In genomic region chrX:53118631-53119030, GRCm38 (mm10) we compare ENCODE assay signal across 15 mouse cellular contexts.
A peak's percentile ranks its signal among the peaks of the same experiment; 100 is the strongest.
DNase-seq lines count a peak whose midpoint lies in the region; ATAC-seq lines count a peak whose summit lies in the region.
"Had no signal": no experiment of that assay in that cellular context is flagged by ENCODE, and none has a peak within 500 bp of the region (broad histone marks: within the 10 kb centered on the region; RNA-seq: fewer than 3 reads in every experiment).

No protein-coding gene starts in this region.

- no peak overlapping the region for H3K4me3 ChIP-seq in kidney, embryonic 16.5 days (ENCODE audit: low read length)
- H3K4me3 ChIP-seq: embryonic facial prominence, embryonic 12.5 days; hindbrain, embryonic 10.5 days; midbrain, embryonic 10.5 days had no signal

- intact Hi-C loops in heart, postnatal 25 days (cut with DNase I), result loop anchor here (10.0 kb wide), 1 partner anchor 96 kb away; no protein-coding TSS in a partner anchor

- no peaks in the 10 kb centered on the region for H3K36me3 ChIP-seq in kidney, embryonic 16.5 days (ENCODE audit: insufficient read depth, low read length)
- H3K36me3 ChIP-seq: embryonic facial prominence, embryonic 12.5 days; hindbrain, embryonic 10.5 days; midbrain, embryonic 10.5 days had no signal

- peak overlapping the region; percentile 38; the same call in 1 of the 2 replicates for H3K27ac ChIP-seq in kidney, embryonic 16.5 days (ENCODE audit: low read length)
- H3K27ac ChIP-seq: embryonic facial prominence, embryonic 12.5 days; hindbrain, embryonic 10.5 days; midbrain, embryonic 10.5 days had no signal

- H3K4me1 ChIP-seq in kidney, embryonic 16.5 days (ENCODE audit: insufficient read depth, low read length), result peaks cover 13% of the 10 kb centered on the region; the same call in 1 of the 2 replicates
- H3K4me1 ChIP-seq: embryonic facial prominence, embryonic 12.5 days; hindbrain, embryonic 10.5 days had no signal

- ATAC-seq in kidney, embryonic 16.5 days (ENCODE audit: low FRiP score, low TSS enrichment), result no peak
- ATAC-seq: liver, postnatal 0 days had no signal

- H3K9me3 ChIP-seq in kidney, embryonic 16.5 days (ENCODE audit: low read length), result no peaks in the 10 kb centered on the region
- H3K9me3 ChIP-seq: embryonic facial prominence, embryonic 12.5 days; hindbrain, embryonic 10.5 days; midbrain, embryonic 10.5 days had no signal

- DNase-seq in heart, adult 18-20 months, result peak; percentile 12 to 18
- DNase-seq in heart, postnatal 25 days (ENCODE audit: low spot score), result no peak
- DNase-seq in kidney, postnatal 10 days, result no peak
- peak; percentile 83 for DNase-seq in Muller cell, postnatal 12 days (ENCODE audit: inconsistent ontology term)
- DNase-seq in brain, adult 2 months (ENCODE audit: low read depth, low spot score), result peak; percentile 17
- no peak for DNase-seq in urinary bladder, adult 2 months (ENCODE audit: low spot score)
- DNase-seq: adrenal gland, adult 2 months; liver, postnatal 0 days; lung, postnatal 36 days; right cerebral cortex, postnatal 14 days; thymus, postnatal 25 days had no signal

- no peak overlapping the region for H3K9ac ChIP-seq in kidney, embryonic 16.5 days (replicated peaks; ENCODE audit: low read length)
- H3K9ac ChIP-seq: embryonic facial prominence, embryonic 12.5 days; liver, postnatal 0 days had no signal

- 59% methylated on average over 6 of the region's 6 CpGs for WGBS in kidney, embryonic 16.5 days

- H3K27me3 ChIP-seq in kidney, embryonic 16.5 days (ENCODE audit: insufficient read depth, low read length), result peaks cover 2% of the 10 kb centered on the region; the same call in 1 of the 2 replicates
- H3K27me3 ChIP-seq: embryonic facial prominence, embryonic 12.5 days had no signal

- H3K4me2 ChIP-seq in kidney, embryonic 16.5 days (replicated peaks; ENCODE audit: low read depth, low read length), result no peak overlapping the region
- H3K4me2 ChIP-seq: embryonic facial prominence, embryonic 12.5 days had no signal

Comparison
In these comparisons a context has a peak if more than half of its experiments do, and no peak if none do; other contexts are left out.
1. DNase-seq: peak in heart, adult 18-20 months (2 of 2), Muller cell, postnatal 12 days (single experiment) and brain, adult 2 months (single experiment); none in heart, postnatal 25 days (single experiment), kidney, postnatal 10 days (single experiment) and urinary bladder, adult 2 months (single experiment).